Mouse (Mus musculus): ENCODE measurements at regions not wholly inside any gene's neighbourhood (a gene's known extent, or its start where the extent isn't known, plus 50 kb on each side); places are given as distances from the start of the nearest gene placed in this dataset.

DNA sequence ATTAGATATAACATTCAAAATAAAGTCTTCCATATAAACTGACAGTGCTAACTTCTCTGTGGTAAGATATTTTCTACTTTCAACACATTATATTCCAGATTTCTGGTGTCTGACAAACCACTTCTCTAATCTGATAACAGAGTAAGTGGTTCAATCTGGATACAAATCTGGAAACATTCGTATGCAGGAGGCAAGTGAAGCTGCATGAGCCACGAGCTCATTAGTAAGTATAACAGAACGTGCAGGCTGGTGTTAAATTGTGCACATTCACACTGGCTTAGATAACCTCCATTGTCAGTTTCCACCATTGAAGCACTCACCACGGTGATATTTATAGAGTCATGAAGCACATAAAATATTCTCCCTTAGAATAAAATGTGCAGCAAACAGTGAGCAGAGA lies 103.9 kb upstream of the Ccdc91 start:
- ATAC-seq (replicated peaks; ENCODE audit: low FRiP score) (no peak), DNase-seq (ENCODE audit: low spot score) (no peak)
- Histone ChIP-seq H3K36me3 (ENCODE audit: control insufficient read depth, insufficient read depth, low read length) (no peaks in the 10 kb centered on the region), H3K4me1 (replicated peaks; ENCODE audit: control insufficient read depth, insufficient read depth, low read length) (no peaks in the 10 kb centered on the region), H3K27me3 (replicated peaks; ENCODE audit: control insufficient read depth, insufficient read depth, low read length) (no peaks in the 10 kb centered on the region), H3K4me3 (ENCODE audit: low read depth, low read length) (no peak overlapping the region), H3K9me3 (ENCODE audit: control insufficient read depth, low read length) (no peaks in the 10 kb centered on the region), H3K4me2 (no peak overlapping the region), H3K27ac (ENCODE audit: low read depth, low read length) (no peak overlapping the region), H3K9ac (ENCODE audit: low read depth, low read length) (no peak overlapping the region)
- WGBS: 62% methylated on average over 4 of the region's 4 CpGs

DNA sequence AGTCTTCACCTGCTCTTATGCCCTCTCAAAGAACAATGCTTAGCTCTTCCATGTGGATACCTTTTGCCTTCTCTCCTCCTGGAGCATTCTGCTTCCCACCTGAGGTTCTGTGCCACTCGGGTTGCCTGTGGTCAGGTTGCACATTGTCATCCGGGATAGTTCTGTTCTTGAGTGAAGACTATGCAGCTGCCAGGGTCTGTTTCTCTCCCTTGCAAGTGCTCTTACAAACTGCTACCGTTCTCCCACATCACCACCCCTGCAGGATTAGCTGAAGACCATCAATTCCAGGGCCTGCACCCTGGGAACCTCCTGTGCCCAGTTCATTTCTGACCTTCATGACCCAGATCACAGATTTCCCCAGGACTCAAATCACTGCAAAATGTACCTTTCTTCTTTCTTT lies 104.3 kb upstream of the Ccdc91 start:
- no peak overlapping the region for H3K9ac ChIP-seq (ENCODE audit: low read depth, low read length)
- 84% methylated on average over 3 of the region's 3 CpGs for WGBS

DNA sequence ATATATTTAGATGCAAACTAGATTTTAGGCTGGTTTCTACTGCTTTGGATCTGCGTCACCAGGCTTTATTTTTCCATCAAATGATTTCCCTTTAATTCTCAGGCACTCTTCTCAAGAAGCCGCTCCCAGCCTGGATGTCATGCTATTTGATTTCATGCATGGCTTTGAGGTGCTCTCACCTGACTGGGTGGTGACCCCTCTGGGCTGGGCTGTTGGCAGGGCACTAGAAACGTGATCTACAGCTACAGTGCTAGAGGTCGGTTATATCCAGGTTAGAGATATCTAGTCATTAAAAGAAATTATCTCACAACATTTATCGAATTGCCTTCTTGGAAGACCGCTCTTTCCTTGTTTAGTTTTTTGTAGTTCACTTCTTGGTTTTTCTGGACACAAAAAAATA lies 98.9 kb upstream of the Pthlh start:
- no peak overlapping the region for H3K27ac ChIP-seq (ENCODE audit: low read depth, low read length)
- H3K36me3 ChIP-seq (ENCODE audit: control insufficient read depth, insufficient read depth, low read length): no peaks in the 10 kb centered on the region
- no peak overlapping the region for H3K4me3 ChIP-seq (ENCODE audit: low read depth, low read length)
- WGBS: 80% methylated on average over 6 of the region's 6 CpGs
- H3K9ac ChIP-seq (ENCODE audit: low read depth, low read length): no peak overlapping the region
- H3K27me3 ChIP-seq (replicated peaks; ENCODE audit: control insufficient read depth, insufficient read depth, low read length): no peaks in the 10 kb centered on the region
- H3K4me2 ChIP-seq: no peak overlapping the region
- ATAC-seq (replicated peaks; ENCODE audit: low FRiP score) (no peak), DNase-seq (ENCODE audit: low spot score) (no peak)
- no peaks in the 10 kb centered on the region for H3K4me1 ChIP-seq (replicated peaks; ENCODE audit: control insufficient read depth, insufficient read depth, low read length)
- H3K9me3 ChIP-seq (ENCODE audit: control insufficient read depth, low read length): no peaks in the 10 kb centered on the region

More for the DNA sequence above, 104.3 kb upstream of the Ccdc91 start:
- ATAC-seq (replicated peaks; ENCODE audit: low FRiP score) (no peak), DNase-seq (ENCODE audit: low spot score) (no peak)
- Histone ChIP-seq H3K36me3 (ENCODE audit: control insufficient read depth, insufficient read depth, low read length) (no peaks in the 10 kb centered on the region), H3K4me2 (no peak overlapping the region), H3K4me1 (replicated peaks; ENCODE audit: control insufficient read depth, insufficient read depth, low read length) (no peaks in the 10 kb centered on the region), H3K27me3 (replicated peaks; ENCODE audit: control insufficient read depth, insufficient read depth, low read length) (no peaks in the 10 kb centered on the region), H3K27ac (ENCODE audit: low read depth, low read length) (no peak overlapping the region), H3K9me3 (ENCODE audit: control insufficient read depth, low read length) (no peaks in the 10 kb centered on the region), H3K4me3 (ENCODE audit: low read depth, low read length) (no peak overlapping the region)

DNA sequence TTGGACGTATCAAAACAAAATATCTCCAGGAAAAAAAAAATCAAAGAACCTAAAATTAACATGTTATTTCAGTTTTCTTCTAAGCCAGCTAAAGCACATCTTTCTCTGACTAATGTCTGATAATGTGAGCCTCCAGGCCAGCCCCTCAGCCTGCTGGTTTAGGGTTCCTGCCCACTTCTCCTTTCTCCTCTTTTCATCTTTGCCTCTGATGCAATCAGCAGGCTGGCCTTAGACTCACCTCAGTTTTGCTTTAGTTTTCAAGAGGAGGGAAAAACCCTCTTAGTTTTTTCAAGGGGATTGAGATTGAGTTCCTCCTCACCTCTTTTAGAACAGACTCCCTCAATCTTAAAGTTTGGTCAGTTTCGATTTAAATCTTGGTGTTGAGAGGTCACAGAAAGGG lies 93.0 kb upstream of the Pthlh start:
- WGBS: 72% methylated on average over 2 of the region's 2 CpGs
- no peaks in the 10 kb centered on the region for H3K36me3 ChIP-seq (ENCODE audit: control insufficient read depth, insufficient read depth, low read length)
- H3K27ac ChIP-seq (ENCODE audit: low read depth, low read length): no peak overlapping the region
- no peaks in the 10 kb centered on the region for H3K9me3 ChIP-seq (ENCODE audit: control insufficient read depth, low read length)
- H3K4me1 ChIP-seq (replicated peaks; ENCODE audit: control insufficient read depth, insufficient read depth, low read length): no peaks in the 10 kb centered on the region
- no peak overlapping the region for H3K9ac ChIP-seq (ENCODE audit: low read depth, low read length)
- no peak overlapping the region for H3K4me2 ChIP-seq
- H3K4me3 ChIP-seq (ENCODE audit: low read depth, low read length): no peak overlapping the region
- H3K27me3 ChIP-seq (replicated peaks; ENCODE audit: control insufficient read depth, insufficient read depth, low read length): no peaks in the 10 kb centered on the region
- ATAC-seq (replicated peaks; ENCODE audit: low FRiP score) (no peak), DNase-seq (ENCODE audit: low spot score) (no peak)

DNA sequence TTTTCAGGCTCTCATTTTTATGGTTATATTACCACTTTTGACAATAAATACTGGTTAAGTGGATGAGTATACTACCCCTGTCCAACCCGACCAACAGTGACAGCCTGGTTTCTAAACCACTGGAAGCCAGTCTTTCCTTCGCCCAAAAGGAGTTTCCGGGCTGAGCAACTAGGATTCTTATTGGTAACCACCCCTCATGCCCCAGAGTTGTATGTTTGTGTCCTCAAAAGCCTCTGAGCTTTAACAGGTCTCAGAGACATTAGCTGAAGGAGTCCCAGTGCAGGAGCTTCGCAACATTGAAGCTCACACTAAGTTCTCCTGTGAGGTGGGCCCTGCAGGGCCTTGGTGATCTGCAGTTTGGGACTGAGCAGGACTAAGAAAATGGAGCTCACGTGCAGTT lies 92.6 kb upstream of the Pthlh start:
- no peak for ATAC-seq (replicated peaks; ENCODE audit: low FRiP score)

DNA sequence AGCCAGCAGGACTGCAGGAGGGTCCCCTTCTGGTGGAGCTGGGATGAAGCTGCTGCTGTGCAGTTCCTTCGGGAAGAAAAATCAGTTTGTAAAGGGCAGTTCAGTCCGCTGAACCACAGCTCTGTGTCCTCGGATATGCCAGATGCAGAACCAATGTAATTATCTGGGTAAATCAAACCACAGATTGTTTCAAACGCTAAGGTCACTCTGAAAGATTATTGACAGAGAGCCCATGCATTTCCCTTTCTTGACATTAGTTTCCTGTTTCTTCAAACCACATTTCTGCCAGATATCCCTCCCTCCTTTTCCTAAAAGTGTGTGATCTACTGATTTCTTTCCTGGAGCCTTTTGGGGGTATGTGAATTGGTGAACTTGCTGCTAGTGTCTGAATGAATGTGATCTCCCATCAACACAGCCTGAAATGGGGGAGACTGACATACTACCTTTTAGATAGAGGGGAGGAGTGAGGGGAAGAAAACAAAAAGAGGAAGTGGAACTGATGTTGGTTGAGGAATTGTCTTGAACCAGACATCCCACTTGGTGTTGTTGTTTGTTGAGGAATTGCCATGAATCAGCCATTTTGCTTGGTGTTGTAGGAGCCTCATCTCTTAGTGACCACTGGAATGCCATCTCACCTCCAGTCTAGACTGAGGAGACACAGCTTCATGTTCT lies 85.7 kb upstream of the Pthlh start:
- H3K9ac ChIP-seq (ENCODE audit: low read depth, low read length): no peak overlapping the region
- ATAC-seq (replicated peaks; ENCODE audit: low FRiP score): no peak
- 28% methylated on average over 4 of the region's 4 CpGs for WGBS
- H3K27me3 ChIP-seq (replicated peaks; ENCODE audit: control insufficient read depth, insufficient read depth, low read length): no peaks in the 10 kb centered on the region
- H3K4me1 ChIP-seq (replicated peaks; ENCODE audit: control insufficient read depth, insufficient read depth, low read length): no peaks in the 10 kb centered on the region
- no peak overlapping the region for H3K27ac ChIP-seq (ENCODE audit: low read depth, low read length)
- no peak for DNase-seq (ENCODE audit: low spot score)
- H3K9me3 ChIP-seq (ENCODE audit: control insufficient read depth, low read length): no peaks in the 10 kb centered on the region
- no peak overlapping the region for H3K4me2 ChIP-seq
- H3K36me3 ChIP-seq (ENCODE audit: control insufficient read depth, insufficient read depth, low read length): no peaks in the 10 kb centered on the region
- no peak overlapping the region for H3K4me3 ChIP-seq (ENCODE audit: low read depth, low read length)

More for the DNA sequence above, 92.6 kb upstream of the Pthlh start:
- H3K9me3 ChIP-seq (ENCODE audit: control insufficient read depth, low read length): no peaks in the 10 kb centered on the region
- no peak overlapping the region for H3K27ac ChIP-seq (ENCODE audit: low read depth, low read length)
- H3K9ac ChIP-seq (ENCODE audit: low read depth, low read length): no peak overlapping the region
- no peaks in the 10 kb centered on the region for H3K4me1 ChIP-seq (replicated peaks; ENCODE audit: control insufficient read depth, insufficient read depth, low read length)
- H3K36me3 ChIP-seq (ENCODE audit: control insufficient read depth, insufficient read depth, low read length): no peaks in the 10 kb centered on the region
- H3K4me3 ChIP-seq (ENCODE audit: low read depth, low read length): no peak overlapping the region
- no peak overlapping the region for H3K4me2 ChIP-seq
- no peak for DNase-seq (ENCODE audit: low spot score)
- WGBS: 80% methylated on average over 5 of the region's 5 CpGs
- no peaks in the 10 kb centered on the region for H3K27me3 ChIP-seq (replicated peaks; ENCODE audit: control insufficient read depth, insufficient read depth, low read length)

DNA sequence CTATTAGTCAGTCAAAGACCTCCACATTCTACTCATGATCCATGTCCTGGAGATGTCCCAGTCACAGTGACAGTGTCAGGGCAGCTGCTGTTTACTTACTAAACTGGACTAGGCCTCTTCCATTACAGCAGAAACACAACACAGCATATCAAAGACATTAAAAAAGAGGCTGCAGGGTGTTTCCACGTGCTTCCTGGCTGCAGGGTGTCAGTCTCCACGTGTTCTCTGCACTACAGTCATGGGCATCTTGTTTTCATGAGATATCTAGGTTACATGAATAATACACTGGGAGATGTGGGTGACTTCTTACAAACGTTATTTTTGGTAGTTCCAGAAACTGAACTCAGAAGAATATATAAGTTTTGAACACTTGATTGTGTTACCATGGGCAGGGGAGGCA lies 84.6 kb upstream of the Pthlh start:
- Histone ChIP-seq H3K9me3 (ENCODE audit: control insufficient read depth, low read length) (no peaks in the 10 kb centered on the region), H3K27me3 (replicated peaks; ENCODE audit: control insufficient read depth, insufficient read depth, low read length) (no peaks in the 10 kb centered on the region), H3K9ac (ENCODE audit: low read depth, low read length) (no peak overlapping the region), H3K4me1 (replicated peaks; ENCODE audit: control insufficient read depth, insufficient read depth, low read length) (no peaks in the 10 kb centered on the region), H3K4me2 (no peak overlapping the region), H3K36me3 (ENCODE audit: control insufficient read depth, insufficient read depth, low read length) (no peaks in the 10 kb centered on the region), H3K27ac (ENCODE audit: low read depth, low read length) (no peak overlapping the region), H3K4me3 (ENCODE audit: low read depth, low read length) (no peak overlapping the region)
- WGBS: 55% methylated on average over 3 of the region's 3 CpGs
- no peak for DNase-seq (ENCODE audit: low spot score)
- no peak for ATAC-seq (replicated peaks; ENCODE audit: low FRiP score)

DNA sequence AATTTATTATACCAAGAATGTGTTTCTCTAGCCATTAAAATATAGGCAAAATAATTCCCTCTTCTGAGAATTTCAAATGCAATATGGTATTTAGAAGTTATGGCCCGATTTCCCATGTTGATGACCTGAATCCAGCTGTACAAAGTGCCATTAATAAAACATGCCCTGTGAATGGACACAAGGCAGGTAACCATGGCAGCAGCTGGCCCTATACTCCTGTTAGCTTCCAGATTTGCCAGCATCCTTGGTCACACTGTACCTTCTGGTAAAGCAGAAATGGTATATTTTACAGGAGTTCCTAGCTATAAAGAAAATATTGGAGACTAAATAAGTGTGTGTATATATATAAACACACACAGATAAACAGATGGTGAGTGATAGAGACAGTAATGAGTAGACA lies 77.1 kb upstream of the Pthlh start:
- no peak overlapping the region for H3K4me2 ChIP-seq
- no peaks in the 10 kb centered on the region for H3K4me1 ChIP-seq (replicated peaks; ENCODE audit: control insufficient read depth, insufficient read depth, low read length)
- WGBS: 90% methylated on average over 1 of the region's 1 CpGs
- H3K9ac ChIP-seq (ENCODE audit: low read depth, low read length): no peak overlapping the region
- DNase-seq (ENCODE audit: low spot score): no peak
- H3K4me3 ChIP-seq (ENCODE audit: low read depth, low read length): no peak overlapping the region
- no peaks in the 10 kb centered on the region for H3K27me3 ChIP-seq (replicated peaks; ENCODE audit: control insufficient read depth, insufficient read depth, low read length)
- H3K36me3 ChIP-seq (ENCODE audit: control insufficient read depth, insufficient read depth, low read length): no peaks in the 10 kb centered on the region
- ATAC-seq (replicated peaks; ENCODE audit: low FRiP score): no peak
- no peak overlapping the region for H3K27ac ChIP-seq (ENCODE audit: low read depth, low read length)
- no peaks in the 10 kb centered on the region for H3K9me3 ChIP-seq (ENCODE audit: control insufficient read depth, low read length)

DNA sequence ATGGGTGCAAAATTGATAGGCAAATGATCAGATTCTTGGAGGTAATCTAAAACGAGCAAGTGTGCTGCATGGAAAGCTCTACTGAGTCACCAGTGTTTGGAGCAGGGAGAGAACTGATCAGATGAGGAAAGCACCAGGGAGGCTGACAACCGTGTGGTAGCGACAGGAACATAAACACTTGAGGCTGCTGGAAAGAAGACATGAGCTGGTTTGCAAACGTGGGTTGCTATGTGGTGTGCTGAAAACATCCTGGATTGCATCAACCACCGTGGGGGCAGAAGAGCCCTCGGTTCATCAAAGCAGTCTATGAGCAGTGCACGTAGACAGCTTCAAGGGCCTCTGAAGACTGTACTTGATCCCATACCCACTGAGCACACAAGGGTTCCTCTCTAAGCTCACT lies 69.0 kb upstream of the Pthlh start:
- no peak overlapping the region for H3K9ac ChIP-seq (ENCODE audit: low read depth, low read length)
- H3K4me1 ChIP-seq (replicated peaks; ENCODE audit: control insufficient read depth, insufficient read depth, low read length): no peaks in the 10 kb centered on the region
- no peak overlapping the region for H3K4me2 ChIP-seq
- no peak overlapping the region for H3K27ac ChIP-seq (ENCODE audit: low read depth, low read length)
- no peaks in the 10 kb centered on the region for H3K9me3 ChIP-seq (ENCODE audit: control insufficient read depth, low read length)
- ATAC-seq (replicated peaks; ENCODE audit: low FRiP score) (no peak), DNase-seq (ENCODE audit: low spot score) (no peak)
- WGBS: 64% methylated on average over 7 of the region's 7 CpGs
- H3K4me3 ChIP-seq (ENCODE audit: low read depth, low read length): no peak overlapping the region
- no peaks in the 10 kb centered on the region for H3K27me3 ChIP-seq (replicated peaks; ENCODE audit: control insufficient read depth, insufficient read depth, low read length)
- H3K36me3 ChIP-seq (ENCODE audit: control insufficient read depth, insufficient read depth, low read length): no peaks in the 10 kb centered on the region
